Mouse (Mus musculus): ENCODE data around the gene Ccrl2. TPM values are rescaled to one million over a fixed set of nuclear protein-coding genes. Genes with fewer than 3 reads are reported as not detected.
A peak's percentile ranks its signal among the peaks of the same experiment; 100 is the strongest.

Ccrl2 gene
- total RNA-seq (2017), result 9.6 and 10.5 TPM in 2 replicates

DNA sequence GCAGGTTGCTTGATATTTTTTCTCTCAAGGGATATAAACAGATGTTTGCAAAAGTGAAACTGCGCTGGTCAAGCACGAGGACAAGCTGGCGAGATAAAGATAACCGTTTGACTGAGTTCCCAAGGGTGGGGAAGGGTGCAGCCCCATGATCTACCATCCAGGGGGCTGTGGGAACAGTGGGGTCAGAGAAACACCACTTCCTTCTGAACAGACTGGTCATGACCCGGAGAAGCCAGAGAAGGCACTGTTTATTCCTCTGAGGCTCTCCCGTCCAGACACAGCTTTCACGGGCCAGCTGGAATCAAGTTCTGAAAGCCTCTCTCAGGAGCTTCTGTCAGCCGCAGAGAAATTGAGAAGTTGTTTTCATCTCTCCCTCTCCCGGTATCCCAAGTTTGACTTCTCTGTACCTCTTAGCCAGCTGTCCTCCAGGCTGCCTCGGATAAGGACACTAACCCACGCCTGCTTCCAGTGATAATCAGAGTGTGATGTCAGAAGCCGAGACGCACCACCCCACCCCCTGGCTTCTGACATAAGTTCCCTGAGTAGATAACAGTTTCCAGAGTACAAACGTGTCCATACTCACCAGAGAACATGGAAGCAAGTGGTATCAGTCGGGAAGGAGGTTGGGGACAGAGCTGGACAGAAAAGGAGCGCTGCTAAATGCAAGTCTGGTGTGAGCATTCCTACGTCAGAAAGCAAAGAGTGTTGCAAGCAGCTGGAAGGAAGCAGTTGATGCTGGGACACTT lies at the start of gene Ccrl2:
Gene Ccrl2 (minus strand): TSS at position 722 of the 746 bp plus-strand sequence.
- ATAC-seq (replicated peaks; ENCODE audit: low read depth, poor library complexity, severe bottlenecking), result peak; percentile 79

DNA sequence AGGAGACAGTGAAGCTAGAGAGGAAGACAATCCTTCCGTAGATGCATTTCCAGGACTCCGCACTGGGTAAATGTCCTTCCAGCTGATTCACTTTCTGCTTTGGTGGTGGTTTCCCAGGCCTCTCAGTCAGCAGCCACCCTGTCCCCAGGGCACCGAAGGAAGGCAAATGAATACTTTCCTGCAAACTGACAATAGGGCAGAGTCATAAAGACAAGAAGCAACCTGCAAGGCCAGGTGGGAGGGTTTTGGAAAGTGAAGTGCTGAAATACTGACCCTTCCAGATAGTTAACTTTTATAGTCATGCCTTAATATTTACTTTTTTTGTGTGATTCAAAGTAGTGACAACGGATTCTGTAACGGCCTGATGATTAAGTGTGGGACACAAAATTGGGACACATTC lies 46.6 kb upstream of the Ccrl2 start:
- ATAC-seq (replicated peaks; ENCODE audit: low read depth, poor library complexity, severe bottlenecking), result no peak

DNA sequence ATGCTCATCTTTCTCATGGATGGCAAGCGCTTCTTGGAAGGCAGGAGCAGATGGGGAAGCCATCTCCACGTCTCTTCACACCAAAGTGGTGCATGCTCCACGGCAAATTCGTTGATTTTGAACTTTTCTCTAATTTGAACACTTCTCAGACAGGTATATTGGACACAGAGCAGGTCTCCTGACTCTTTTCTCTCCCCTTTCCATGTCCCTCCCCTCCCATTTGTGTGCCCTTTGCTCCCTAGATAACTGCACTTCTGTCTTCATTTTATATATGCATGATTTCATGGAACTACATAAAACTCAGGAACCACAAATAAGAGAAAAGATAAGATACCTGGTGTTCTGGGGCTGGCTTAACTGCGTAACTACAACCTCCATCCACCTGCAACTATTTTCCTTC lies 46.0 kb upstream of the Ccrl2 start:
- no peak for ATAC-seq (replicated peaks; ENCODE audit: low read depth, poor library complexity, severe bottlenecking)

DNA sequence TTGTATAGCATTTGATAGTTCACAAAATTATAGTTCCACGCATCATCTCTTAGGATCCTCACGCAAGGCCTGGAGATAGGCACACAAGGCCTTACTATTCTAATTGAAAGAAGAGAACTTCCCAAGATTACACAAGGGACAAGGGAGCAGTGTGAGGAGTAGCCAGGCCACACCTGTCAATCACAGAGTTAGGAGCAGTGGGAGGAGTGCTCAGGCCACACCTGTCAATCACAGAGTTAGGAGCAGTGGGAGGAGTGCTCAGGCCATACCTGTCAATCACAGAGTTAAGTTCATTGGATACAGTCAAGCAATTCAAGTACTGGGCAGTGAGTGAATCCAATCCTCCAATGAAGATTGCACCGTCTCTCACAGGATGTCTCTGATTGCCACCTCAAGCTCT lies 43.1 kb upstream of the Ccrl2 start:
- no peak for ATAC-seq (replicated peaks; ENCODE audit: low read depth, poor library complexity, severe bottlenecking)

DNA sequence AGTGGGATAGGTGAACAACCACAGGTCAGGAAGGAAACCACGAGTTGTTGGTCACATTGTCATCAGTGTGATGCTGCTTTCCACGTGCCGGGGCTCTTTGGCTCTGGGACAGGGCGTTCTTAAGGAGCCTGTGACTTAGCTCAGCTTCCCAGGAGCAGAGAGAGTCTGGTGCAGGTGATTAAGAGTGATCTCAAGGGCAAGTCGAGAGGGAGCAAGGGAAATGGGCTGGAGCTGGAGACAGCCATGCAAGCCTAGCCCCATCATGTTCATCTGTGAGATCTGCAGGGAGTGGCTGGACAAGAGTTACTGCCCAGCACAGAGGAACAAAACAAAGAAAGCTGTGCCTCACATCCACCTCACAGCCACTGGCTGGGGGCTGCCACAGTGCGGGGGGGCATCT lies 40.2 kb upstream of the Ccrl2 start:
- no peak for ATAC-seq (replicated peaks; ENCODE audit: low read depth, poor library complexity, severe bottlenecking)

DNA sequence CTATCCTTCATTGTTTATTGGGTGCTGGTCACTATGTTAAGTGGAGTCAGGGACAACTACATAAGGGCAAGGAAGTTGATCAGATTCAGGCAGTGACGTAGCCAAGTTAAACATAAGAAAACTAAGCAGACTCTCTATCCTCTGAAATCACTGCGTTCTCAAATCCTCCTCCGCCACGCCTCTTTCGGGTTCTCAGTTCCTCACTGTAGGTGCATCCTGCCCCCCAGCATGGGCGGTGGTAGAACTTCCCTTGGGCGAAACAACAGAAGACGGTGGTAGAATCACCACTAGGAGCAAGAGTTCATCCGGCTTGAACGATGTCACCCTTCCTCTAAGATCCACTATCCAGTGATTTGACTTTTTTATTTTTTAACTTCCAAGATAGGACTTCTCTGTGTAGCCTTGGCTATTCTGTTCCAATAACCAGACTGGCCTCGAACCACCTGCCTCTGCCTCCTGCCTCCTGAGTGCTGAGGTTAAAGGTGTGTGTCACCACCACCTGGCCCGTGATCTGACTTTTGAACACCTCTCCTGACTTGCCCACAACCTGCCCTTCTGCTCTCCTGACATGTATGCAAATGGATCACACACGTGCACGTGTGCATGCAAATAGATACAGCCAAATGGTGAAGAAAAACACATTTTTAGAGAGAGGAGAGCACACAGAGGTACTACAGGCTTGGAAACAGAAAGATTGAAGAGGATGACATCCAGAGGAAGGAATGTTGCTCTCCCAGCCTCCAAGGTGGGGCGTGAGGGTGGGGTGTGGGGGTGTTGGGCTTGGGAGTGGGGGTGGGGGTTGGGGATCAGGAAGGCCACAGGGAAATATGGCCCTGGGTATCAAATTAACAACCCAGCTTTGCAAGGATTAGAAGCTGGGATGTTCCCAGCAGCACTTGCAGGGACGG lies 39.4 kb upstream of the Ccrl2 start:
- ATAC-seq (replicated peaks; ENCODE audit: low read depth, poor library complexity, severe bottlenecking), result no peak

DNA sequence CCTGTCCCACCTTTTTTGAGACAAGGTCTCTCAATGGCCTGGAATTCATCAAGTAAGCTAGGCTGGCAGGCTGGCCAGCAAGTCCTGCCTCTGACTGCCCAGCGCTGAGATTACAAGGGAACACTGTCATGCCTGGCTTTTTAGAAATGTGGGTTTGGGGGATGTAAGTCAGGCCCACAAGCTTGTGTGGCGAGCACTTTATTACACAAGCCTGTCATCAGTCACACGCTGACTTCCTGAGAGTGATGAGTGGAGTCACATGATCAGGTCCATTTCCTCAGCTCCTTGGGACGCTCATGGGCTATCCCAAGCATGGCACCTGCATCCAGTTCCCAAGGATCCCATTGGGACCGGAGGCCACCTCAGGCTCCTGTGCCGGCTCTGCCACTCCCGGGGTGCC lies 38.4 kb upstream of the Ccrl2 start:
- peak; percentile 34; the same call in 1 of the 2 replicates for ATAC-seq (replicated peaks; ENCODE audit: low read depth, poor library complexity, severe bottlenecking)

DNA sequence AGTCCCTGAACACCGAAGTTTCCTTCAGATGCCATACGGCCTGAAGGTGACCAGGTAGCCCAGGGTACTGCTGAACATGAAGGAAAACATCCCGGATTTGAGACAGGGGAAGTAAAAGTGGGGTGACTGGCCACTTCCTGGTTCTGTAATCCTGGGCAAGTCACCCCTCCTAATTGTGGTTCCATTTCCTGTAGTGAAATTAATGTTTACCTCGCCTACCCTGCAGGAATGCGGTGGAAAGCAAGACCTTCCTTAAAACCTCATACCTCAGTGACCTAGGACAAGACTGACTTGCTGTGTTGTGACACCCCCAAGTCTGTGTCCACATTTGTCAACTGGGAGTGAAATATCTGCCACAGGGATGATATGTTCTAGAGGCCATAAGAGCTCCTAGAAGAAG lies 37.3 kb upstream of the Ccrl2 start:
- ATAC-seq (replicated peaks; ENCODE audit: low read depth, poor library complexity, severe bottlenecking), result peak; percentile 74

DNA sequence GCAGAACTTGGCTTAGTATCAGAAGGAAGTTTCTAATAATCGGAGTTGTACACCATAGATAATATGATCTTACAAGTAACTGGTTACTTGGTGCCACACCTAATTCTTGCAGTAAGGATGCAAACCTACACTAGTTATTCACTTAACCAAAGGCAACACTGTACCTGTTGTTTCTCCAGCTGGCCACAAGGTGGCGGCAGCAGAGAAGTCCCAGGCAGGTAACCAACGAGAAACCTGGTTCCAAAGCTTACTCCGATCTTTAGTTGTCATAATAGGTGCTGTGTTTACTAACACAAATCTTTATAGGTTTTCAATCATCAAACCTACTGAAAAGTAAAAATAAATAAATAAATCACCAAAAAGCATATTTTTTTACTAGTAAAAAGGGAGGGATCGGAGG lies 35.8 kb upstream of the Ccrl2 start:
- ATAC-seq (replicated peaks; ENCODE audit: low read depth, poor library complexity, severe bottlenecking), result peak; percentile 51; the same call in 1 of the 2 replicates

DNA sequence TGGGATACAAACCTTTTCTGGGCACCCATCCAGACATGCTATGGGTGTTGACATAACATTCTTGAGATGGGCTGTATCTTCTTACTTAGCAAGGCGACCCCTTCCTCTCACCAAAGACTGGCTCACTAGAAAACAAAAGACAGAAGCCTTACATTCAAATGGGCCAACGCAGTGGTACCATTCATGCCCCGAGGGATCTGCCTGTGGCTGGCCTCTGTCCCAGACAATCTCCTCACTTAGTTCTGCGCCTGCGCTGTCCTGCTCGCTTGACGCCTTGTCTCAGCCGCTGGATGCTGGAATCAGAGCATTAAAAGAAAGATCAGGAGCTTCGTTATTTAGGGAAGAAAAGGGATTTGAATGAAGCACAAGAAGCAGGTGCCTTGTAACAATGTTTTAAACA lies 35.3 kb upstream of the Ccrl2 start:
- no peak for ATAC-seq (replicated peaks; ENCODE audit: low read depth, poor library complexity, severe bottlenecking)

DNA sequence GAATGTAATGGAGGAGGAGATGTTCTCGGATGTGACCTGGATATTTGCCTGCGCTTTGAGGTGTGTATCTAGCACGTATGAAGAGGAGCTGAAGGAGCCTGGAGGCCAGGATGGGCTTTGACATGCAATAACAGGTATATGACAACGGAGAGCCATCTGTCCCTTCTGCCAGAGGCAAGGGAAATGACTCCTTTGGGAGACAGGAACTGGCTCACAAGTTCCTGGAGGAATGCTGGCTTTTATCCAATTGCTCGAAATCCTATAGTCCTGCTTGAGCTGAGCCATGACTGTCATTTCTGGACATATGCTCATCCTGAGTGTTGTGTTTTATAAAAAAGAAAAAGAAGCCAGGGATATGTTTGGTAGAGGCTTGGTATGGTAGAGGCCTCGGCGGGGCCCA lies 31.6 kb upstream of the Ccrl2 start:
- ATAC-seq (replicated peaks; ENCODE audit: low read depth, poor library complexity, severe bottlenecking), result no peak

DNA sequence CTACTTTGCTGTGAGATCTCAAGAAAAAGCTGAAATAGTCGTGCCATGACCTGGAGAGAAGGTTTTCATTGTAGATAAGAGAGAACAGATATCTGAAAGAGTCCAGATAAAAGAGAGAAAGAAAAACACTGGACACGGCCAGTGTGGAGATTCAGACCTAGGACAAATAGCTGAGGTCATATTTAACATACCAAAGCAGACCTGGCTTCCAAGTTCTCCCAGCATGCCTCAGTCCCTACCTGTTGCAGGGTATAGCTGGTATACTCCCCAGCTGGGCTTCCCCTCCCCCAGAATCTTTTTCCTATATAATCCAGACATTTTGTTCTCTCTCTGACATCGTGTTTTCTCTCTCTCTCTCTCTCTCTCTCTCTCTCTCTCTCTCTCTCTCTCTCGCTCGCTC lies 30.6 kb upstream of the Ccrl2 start:
- ATAC-seq (replicated peaks; ENCODE audit: low read depth, poor library complexity, severe bottlenecking), result no peak

DNA sequence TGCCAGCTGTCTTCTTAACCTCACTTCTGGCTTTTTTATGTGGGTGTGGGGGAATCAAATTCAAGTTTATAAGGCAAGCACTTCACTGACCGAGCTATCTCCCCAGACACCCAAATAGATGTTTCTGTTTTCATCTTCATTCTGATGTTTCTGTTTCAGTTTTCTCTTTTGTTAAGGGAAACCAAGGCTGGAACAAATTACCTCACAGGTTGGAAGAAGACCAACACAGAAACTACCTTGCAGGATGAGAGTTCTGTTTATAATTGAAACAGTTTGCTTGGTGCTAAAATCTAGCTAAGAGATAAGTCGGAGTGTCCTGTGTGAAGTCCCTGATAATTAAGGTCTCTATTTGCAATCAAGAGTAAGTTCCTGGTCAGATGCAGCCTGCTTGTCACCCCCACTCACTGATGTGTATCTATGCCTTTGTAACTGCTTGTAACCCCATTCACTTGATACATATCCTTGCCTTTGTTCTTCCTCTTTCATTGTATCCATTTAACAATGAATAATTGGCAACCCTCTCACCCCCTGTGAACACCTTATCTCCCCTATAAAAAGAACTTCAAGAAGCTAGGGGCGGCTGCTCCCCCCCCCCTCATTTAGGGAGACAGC lies 29.8 kb upstream of the Ccrl2 start:
- ATAC-seq (replicated peaks; ENCODE audit: low read depth, poor library complexity, severe bottlenecking), result no peak

DNA sequence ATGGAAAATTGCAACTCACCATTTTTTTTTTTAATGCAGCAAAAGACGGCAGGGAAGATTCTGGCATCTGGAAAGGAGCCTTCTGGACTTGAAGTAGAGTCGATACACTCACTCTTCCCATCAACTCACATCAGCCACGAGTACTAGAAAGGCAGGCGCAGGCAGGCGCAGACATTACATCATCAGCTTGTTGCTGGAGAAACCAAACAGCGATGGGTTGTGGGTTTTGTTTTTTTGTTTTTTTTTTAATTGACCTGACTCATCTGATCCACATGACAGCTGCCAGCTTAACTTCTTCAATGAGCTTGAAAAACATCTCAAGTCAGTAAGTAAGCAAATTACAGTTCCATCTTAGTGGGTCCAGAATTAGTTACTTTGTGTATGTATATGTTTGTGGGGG lies 28.8 kb upstream of the Ccrl2 start:
- ATAC-seq (replicated peaks; ENCODE audit: low read depth, poor library complexity, severe bottlenecking), result no peak

DNA sequence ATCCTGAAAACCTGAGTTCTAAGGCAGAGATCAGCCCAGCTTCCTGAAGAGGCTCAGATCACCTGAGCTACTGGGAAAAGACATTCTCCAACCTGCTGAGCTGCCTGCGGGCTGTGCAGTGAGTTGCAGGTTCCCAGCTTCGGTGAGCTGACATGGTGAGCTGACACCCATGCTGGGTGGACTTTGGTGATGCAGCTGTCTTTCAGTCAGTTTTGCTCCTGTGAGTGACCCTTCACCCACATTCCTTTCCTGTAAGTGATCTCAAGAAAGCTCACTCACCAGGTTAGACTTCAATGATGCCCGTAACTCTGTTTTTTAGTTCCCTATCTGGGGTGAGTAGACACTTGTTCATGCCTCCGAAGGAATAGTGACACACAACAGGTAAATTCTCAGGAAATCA lies 28.0 kb upstream of the Ccrl2 start:
- ATAC-seq (replicated peaks; ENCODE audit: low read depth, poor library complexity, severe bottlenecking), result no peak

DNA sequence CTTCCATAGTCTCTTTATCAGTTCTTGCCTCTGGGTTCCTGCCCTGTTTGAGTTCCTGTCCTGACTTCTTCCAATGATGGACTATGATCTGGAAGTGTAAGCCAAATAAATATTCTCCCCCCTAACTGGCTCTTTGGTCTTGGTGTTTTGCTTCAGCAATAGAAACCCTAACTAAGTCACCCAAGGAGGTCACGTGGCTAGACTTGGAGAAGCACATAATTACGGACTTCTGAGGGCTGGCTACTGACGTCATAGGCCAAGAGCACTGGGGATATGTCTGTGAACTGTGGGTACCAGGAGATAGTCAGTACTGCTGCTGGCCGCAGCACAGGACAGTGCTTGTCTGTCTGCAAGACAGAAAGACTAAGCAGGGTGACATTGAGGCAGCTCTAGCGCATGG lies 24.4 kb upstream of the Ccrl2 start:
- ATAC-seq (replicated peaks; ENCODE audit: low read depth, poor library complexity, severe bottlenecking), result no peak

DNA sequence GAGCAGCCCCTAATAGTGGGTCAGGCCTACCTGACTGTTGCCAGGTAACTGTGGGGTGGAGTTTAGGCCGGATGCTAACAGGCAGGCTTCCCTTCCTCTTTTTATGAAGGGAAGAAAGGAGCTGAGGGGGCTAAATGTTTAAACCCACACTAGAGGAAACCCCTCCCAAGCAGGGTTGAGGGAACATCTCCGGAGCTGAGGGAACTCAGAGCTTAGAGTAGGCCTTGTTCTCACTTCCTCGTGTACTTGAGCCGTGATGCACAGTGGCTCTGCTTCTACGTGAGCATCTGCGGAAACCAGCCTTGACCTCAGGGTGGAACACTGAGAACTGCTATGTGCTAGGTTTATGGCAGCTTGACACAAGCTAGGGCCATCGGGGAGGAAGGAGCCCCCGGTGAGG lies 23.5 kb upstream of the Ccrl2 start:
- peak; percentile 77 for ATAC-seq (replicated peaks; ENCODE audit: low read depth, poor library complexity, severe bottlenecking)

DNA sequence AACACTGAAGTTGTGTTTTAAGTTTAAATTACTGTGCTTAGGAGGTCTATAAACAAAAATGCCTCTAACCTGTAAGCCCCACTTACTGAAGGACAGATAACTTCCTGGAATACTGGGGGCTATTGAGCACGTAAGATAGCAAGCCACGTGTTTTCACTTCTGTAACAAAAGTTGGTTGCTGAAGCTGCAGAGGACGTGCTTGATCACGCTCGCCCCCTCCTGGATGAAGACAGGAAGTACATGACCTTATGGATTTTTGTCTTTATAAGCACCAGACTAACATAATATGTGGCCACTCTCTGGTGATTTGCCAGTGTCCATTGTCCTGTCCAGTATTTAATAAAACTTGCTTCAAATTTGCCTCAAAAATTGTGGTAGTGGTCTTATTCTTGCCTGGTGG lies 20.4 kb upstream of the Ccrl2 start:
- no peak for ATAC-seq (replicated peaks; ENCODE audit: low read depth, poor library complexity, severe bottlenecking)

DNA sequence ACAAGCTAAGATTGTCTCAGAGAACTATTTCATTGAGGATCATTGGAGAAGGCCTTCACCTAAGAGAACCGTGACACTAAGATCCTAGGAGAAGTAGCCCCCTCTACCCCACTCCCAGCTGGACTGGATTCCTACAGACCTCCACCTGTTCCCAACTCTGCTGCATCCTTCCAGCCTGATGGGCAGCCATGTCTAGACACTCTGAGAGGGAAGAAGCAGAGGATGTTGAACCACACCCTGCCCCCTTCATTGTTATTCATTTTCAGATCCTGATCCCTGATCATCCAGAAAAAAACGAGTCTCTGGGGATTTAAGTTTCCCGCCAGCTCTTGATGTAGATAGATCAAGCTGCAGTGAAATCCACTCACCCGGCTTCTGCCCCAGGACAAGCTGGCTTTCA lies 15.7 kb upstream of the Ccrl2 start:
- ATAC-seq (replicated peaks; ENCODE audit: low read depth, poor library complexity, severe bottlenecking), result no peak

DNA sequence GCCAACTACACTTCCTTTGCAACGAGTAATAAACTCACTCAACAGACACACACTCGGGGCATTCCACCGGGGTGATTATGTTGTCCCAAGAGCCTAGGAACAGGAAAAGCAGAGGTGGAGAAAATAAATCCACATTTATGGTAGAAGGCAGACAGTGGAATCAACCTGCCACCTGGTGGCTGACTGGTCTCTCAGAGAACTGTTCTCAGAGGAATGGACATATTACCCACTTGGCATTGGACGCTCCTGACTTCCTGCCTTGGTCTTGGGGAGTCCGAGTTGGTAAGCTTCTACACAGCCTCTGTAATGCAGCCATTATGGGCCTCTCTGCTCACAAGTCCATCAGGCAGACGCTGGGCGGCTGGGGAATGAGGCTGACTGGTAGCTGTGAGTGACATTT lies 14.9 kb upstream of the Ccrl2 start:
- peak; percentile 54 for ATAC-seq (replicated peaks; ENCODE audit: low read depth, poor library complexity, severe bottlenecking)

DNA sequence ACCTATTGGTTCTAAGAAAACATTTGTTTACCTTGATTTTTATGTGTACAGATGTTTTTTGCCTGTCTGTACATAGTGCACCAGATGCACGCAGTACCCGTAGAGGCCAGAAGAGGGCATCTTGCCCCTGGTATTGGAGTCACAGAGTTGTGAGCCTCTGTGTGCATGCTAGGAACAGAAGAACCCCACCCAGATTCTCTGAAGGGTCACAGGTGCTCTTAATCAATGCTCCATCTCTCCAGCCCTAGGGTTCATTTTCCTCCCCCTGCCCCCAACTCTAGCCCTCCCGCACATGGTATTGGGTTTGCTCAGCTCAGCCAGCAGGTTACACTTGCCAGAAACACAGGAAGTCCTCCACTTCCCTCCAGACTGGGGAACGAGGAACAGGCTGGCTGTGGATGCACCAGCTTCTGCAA lies 13.2 kb upstream of the Ccrl2 start:
- peak; percentile 81 for ATAC-seq (replicated peaks; ENCODE audit: low read depth, poor library complexity, severe bottlenecking)

Measured in common myeloid progenitor, adult 5-6 weeks (primary cell).